Mouse (Mus musculus) kidney, adult 2 months (tissue): ENCODE data around the gene Pik3r5. TPM values are rescaled to one million over a fixed set of nuclear protein-coding genes. Genes with fewer than 3 reads are reported as not detected.

Source experiments
- DNase-seq: peaks from one replicate; pipeline ENCODE4 v3.0.0; 2021
- H3K27ac ChIP-seq: fragments of 200-500 bp; 2 replicates; pipeline ENCODE4 v1.5.1; 2012; ENCODE audit warnings: low read depth, low read length, control low read depth, inconsistent platforms; ENCODE audit not compliant: insufficient read depth
- H3K27me3 ChIP-seq: fragments of 200-500 bp; replicated peaks from 2 replicates; pipeline ENCODE4 v1.6.1; 2012; ENCODE audit warnings: mild to moderate bottlenecking, moderate library complexity, low read length, inconsistent platforms; ENCODE audit not compliant: control insufficient read depth, insufficient read depth
- H3K36me3 ChIP-seq: fragments of 200-500 bp; 2 replicates; pipeline ENCODE4 v1.6.1; 2012; ENCODE audit warnings: mild to moderate bottlenecking, moderate library complexity, low read length, inconsistent platforms; ENCODE audit not compliant: control insufficient read depth, insufficient read depth
- H3K4me1 ChIP-seq: fragments of 200-500 bp; 2 replicates; pipeline ENCODE4 v1.6.1; 2011; ENCODE audit warnings: low read length; ENCODE audit not compliant: control insufficient read depth, insufficient read depth
- H3K4me3 ChIP-seq: fragments of 200-500 bp; 2 replicates; pipeline ENCODE4 v1.5.1; 2011; ENCODE audit warnings: mild to moderate bottlenecking, low read depth, low read length, control low read depth; ENCODE audit not compliant: insufficient read depth
- CTCF ChIP-seq: fragments of 200-500 bp; conservative IDR thresholded peaks from 2 replicates; pipeline ENCODE4 v1.5.1; 2011; ENCODE audit warnings: low read depth, mild to moderate bottlenecking, control low read depth, low read length, moderate library complexity, mixed read lengths; ENCODE audit not compliant: insufficient read depth, insufficient read length
- POLR2A ChIP-seq: fragments of 200-500 bp; IDR thresholded peaks from one replicate; pipeline ENCODE4 v1.6.1; 2011; ENCODE audit warnings: low read depth, low read length, control low read depth
- WGBS: fragments of 180-500 bp; shearing (Covaris S2); methylation state at CpG from one replicate; pipeline ENCODE4 v1.1.7; 2018; 5-methylcytosine and 5-hydroxymethylcytosine counted together
- polyA plus RNA-seq: library from polyadenylated mRNA; depleted of rRNA; stranded (reverse); fragments of >200 nt; gene quantifications from 2 replicates; pipeline ENCODE4 v1.2.3, GENCODE M21; 2012

Gene Pik3r5
- polyA plus RNA-seq, 1 experiment: 2.2 TPM

- Histone ChIP-seq H3K4me3 (no peak overlapping the region), H3K27ac (no peak overlapping the region), H3K36me3 (no peaks in the 10 kb centered on the region), H3K4me1 (no peaks in the 10 kb centered on the region), H3K27me3 (no peaks in the 10 kb centered on the region)
- 30% methylated on average over 8 of the region's 8 CpGs for WGBS
- peak; percentile 48 for DNase-seq
- peak; percentile 58 for TF ChIP-seq CTCF
- no peak for TF ChIP-seq POLR2A
Observed at GRCm38 (mm10) chr11:68485206-68485942, 53.5 kb downstream of the Pik3r5 start.

GRCm38 (mm10) chr11:68486093-68486492 lies 54.2 kb downstream of the Pik3r5 start:
- H3K4me1 ChIP-seq: no peaks in the 10 kb centered on the region
- H3K27me3 ChIP-seq: no peaks in the 10 kb centered on the region
- no peak overlapping the region for H3K4me3 ChIP-seq
- TF ChIP-seq POLR2A (no peak), CTCF (no peak)
- H3K27ac ChIP-seq: no peak overlapping the region
- WGBS: 86% methylated on average over 3 of the region's 3 CpGs
- DNase-seq: no peak
- H3K36me3 ChIP-seq: no peaks in the 10 kb centered on the region

GRCm38 (mm10) chr11:68487720-68488119 lies 55.8 kb downstream of the Pik3r5 start:
- no peak for DNase-seq
- TF ChIP-seq CTCF (no peak), POLR2A (no peak)
- no peaks in the 10 kb centered on the region for H3K27me3 ChIP-seq
- H3K4me1 ChIP-seq: no peaks in the 10 kb centered on the region
- WGBS: 89% methylated on average over 10 of the region's 10 CpGs
- no peak overlapping the region for H3K4me3 ChIP-seq
- no peak overlapping the region for H3K27ac ChIP-seq
- H3K36me3 ChIP-seq: no peaks in the 10 kb centered on the region

- Histone ChIP-seq H3K36me3 (no peaks in the 10 kb centered on the region), H3K4me1 (no peaks in the 10 kb centered on the region), H3K27me3 (no peaks in the 10 kb centered on the region), H3K27ac (no peak overlapping the region), H3K4me3 (no peak overlapping the region)
- no peak for DNase-seq
- TF ChIP-seq CTCF: no peak
- TF ChIP-seq POLR2A: no peak
- 84% methylated on average over 6 of the region's 6 CpGs for WGBS
Observed at GRCm38 (mm10) chr11:68488256-68488824, 56.4 kb downstream of the Pik3r5 start.

GRCm38 (mm10) chr11:68489236-68489635 lies 57.3 kb downstream of the Pik3r5 start:
- no peaks in the 10 kb centered on the region for H3K4me1 ChIP-seq
- 67% methylated on average over 2 of the region's 2 CpGs for WGBS
- no peaks in the 10 kb centered on the region for H3K36me3 ChIP-seq
- no peak for DNase-seq
- no peaks in the 10 kb centered on the region for H3K27me3 ChIP-seq
- TF ChIP-seq CTCF: no peak
- no peak for TF ChIP-seq POLR2A
- no peak overlapping the region for H3K27ac ChIP-seq
- H3K4me3 ChIP-seq: no peak overlapping the region

- no peaks in the 10 kb centered on the region for H3K27me3 ChIP-seq
- 94% methylated on average over 11 of the region's 11 CpGs for WGBS
- H3K27ac ChIP-seq: no peak overlapping the region
- H3K4me3 ChIP-seq: no peak overlapping the region
- no peaks in the 10 kb centered on the region for H3K4me1 ChIP-seq
- DNase-seq: no peak
- H3K36me3 ChIP-seq: no peaks in the 10 kb centered on the region
- TF ChIP-seq POLR2A (no peak), CTCF (no peak)
Observed at GRCm38 (mm10) chr11:68492592-68492991, 60.7 kb downstream of the Pik3r5 start.

- WGBS: 80% methylated on average over 5 of the region's 5 CpGs
- TF ChIP-seq CTCF: no peak
- no peak for TF ChIP-seq POLR2A
- H3K36me3 ChIP-seq: no peaks in the 10 kb centered on the region
- no peak overlapping the region for H3K27ac ChIP-seq
- no peak overlapping the region for H3K4me3 ChIP-seq
- no peaks in the 10 kb centered on the region for H3K27me3 ChIP-seq
- DNase-seq: no peak
- no peaks in the 10 kb centered on the region for H3K4me1 ChIP-seq
Observed at GRCm38 (mm10) chr11:68493760-68494159, 61.8 kb downstream of the Pik3r5 start.
